Mouse (Mus musculus): ENCODE measurements at regions not wholly inside any gene's neighbourhood (a gene's known extent, or its start where the extent isn't known, plus 50 kb on each side); places are given as distances from the start of the nearest gene placed in this dataset.

- ATAC-seq (replicated peaks), result peak; percentile 79
- no peaks in the 10 kb centered on the region for H3K27me3 ChIP-seq
- WGBS, result 26% methylated on average over 4 of the region's 4 CpGs
- no peak overlapping the region for H3K27ac ChIP-seq (replicated peaks)
- H3K9me3 ChIP-seq, result no peaks in the 10 kb centered on the region
- H3K9ac ChIP-seq (replicated peaks), result no peak overlapping the region
- no peak overlapping the region for H3K4me2 ChIP-seq (replicated peaks)
- no peaks in the 10 kb centered on the region for H3K4me1 ChIP-seq
- no peaks in the 10 kb centered on the region for H3K36me3 ChIP-seq
- H3K4me3 ChIP-seq, result no peak overlapping the region
Observed at GRCm38 (mm10) chr3:132506095-132506494, 123.5 kb upstream of the Gimd1 start.

GRCm38 (mm10) chr3:132510240-132510639 is 119.4 kb upstream of the Gimd1 start:
- 15% methylated on average over 1 of the region's 1 CpGs for WGBS
- H3K9me3 ChIP-seq, result no peaks in the 10 kb centered on the region
- no peaks in the 10 kb centered on the region for H3K36me3 ChIP-seq
- no peak overlapping the region for H3K4me3 ChIP-seq
- no peaks in the 10 kb centered on the region for H3K4me1 ChIP-seq
- no peaks in the 10 kb centered on the region for H3K27me3 ChIP-seq
- no peak overlapping the region for H3K27ac ChIP-seq (replicated peaks)
- no peak for ATAC-seq (replicated peaks)
- H3K9ac ChIP-seq (replicated peaks), result no peak overlapping the region
- H3K4me2 ChIP-seq (replicated peaks), result no peak overlapping the region

DNA sequence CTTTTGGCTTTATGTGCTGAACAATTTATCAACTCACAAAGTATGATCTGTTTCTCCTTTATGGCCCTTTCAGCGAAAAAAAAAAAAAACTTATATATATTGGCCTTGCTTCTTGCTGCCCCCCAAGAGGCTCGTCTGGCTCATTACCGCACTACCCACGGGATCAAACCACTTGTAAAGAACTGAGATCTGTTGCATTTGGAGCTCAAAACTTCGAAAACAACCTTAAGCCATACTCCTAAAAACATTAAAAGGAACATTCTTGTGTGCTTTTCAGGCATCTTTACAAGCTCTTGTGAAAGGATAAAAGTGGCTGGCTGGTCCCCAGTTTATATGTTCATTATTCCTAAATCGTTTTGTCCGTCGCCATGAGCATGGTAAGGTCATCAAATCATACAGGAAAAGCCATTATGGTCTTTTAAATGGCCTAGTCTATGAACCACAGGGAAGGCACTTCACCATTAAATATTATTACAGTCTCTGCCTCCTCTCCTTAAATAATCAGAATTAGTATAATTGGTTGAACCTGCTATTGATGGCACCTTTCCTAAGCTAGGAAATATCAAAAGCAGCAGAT is 117.0 kb upstream of the Gimd1 start:
- Histone ChIP-seq H3K4me2 (replicated peaks) (no peak overlapping the region), H3K27ac (replicated peaks) (no peak overlapping the region), H3K36me3 (no peaks in the 10 kb centered on the region), H3K27me3 (no peaks in the 10 kb centered on the region), H3K4me3 (no peak overlapping the region), H3K4me1 (no peaks in the 10 kb centered on the region), H3K9ac (replicated peaks) (no peak overlapping the region), H3K9me3 (no peaks in the 10 kb centered on the region)
- no peak for ATAC-seq (replicated peaks)
- WGBS, result 79% methylated on average over 8 of the region's 8 CpGs

DNA sequence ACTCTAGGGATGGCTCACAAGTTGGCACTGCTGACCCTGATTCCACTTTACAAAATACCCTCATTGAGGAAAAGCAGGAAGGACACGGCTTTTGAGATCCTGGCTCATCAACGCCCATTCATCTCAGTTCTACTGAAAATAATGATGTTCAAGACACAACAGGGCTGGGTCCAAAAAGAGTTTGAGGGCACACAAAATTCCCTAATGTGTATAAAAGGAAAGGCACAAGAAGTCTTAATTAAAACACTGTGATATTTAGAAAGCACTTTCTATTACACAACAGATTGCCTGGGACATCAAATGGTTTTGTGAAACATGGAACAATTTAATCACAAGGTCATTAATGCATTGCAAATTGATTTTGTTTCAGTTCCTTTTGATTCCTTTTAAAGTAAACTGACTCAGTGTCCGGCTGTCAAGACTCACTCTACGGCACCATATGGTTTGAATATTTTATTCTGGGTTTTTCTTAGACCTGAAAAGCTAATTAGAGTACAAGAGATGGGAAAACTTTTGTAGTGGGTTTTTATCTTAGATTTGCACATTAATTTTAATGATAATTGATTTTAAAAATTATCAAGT is 96.2 kb upstream of the Gimd1 start:
- Histone ChIP-seq H3K36me3 (no peaks in the 10 kb centered on the region), H3K4me2 (replicated peaks) (no peak overlapping the region), H3K4me1 (no peaks in the 10 kb centered on the region), H3K27ac (replicated peaks) (no peak overlapping the region), H3K9me3 (no peaks in the 10 kb centered on the region), H3K27me3 (no peaks in the 10 kb centered on the region), H3K9ac (replicated peaks) (no peak overlapping the region), H3K4me3 (no peak overlapping the region)
- WGBS, result 49% methylated on average over 4 of the region's 4 CpGs
- peak; percentile 60 for ATAC-seq (replicated peaks)

GRCm38 (mm10) chr3:132539780-132540658 is 89.6 kb upstream of the Gimd1 start:
- H3K4me1 ChIP-seq, result no peaks in the 10 kb centered on the region
- no peaks in the 10 kb centered on the region for H3K36me3 ChIP-seq
- WGBS, result 92% methylated on average over 9 of the region's 9 CpGs
- H3K4me3 ChIP-seq, result no peak overlapping the region
- H3K27ac ChIP-seq (replicated peaks), result no peak overlapping the region
- no peaks in the 10 kb centered on the region for H3K9me3 ChIP-seq
- no peak overlapping the region for H3K4me2 ChIP-seq (replicated peaks)
- no peaks in the 10 kb centered on the region for H3K27me3 ChIP-seq
- no peak overlapping the region for H3K9ac ChIP-seq (replicated peaks)
- ATAC-seq (replicated peaks), result no peak

DNA sequence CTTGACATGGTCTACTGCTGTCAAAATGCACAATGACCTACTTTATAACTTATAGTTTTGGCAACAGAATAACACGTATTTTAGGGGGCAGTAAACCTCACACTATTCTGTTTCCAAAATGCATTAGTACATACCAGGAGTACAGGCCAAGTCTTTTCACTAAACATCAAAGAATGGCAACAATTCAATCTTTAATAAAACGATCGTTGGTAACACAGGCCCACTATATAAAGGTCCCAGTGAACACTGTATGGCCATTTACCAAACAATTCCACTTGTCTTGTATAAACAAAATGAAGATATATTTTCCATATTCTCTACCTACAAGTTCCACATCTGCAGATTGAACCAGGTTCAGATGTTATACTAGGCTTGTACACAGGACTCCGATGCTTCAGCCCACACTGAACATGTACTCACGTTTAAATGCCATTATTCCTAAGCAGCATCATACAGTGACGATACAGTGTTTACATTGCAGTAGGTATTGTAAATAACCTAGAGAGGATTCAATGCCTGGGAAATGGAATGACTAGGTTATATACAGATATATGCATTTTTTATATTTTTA is 78.3 kb upstream of the Gimd1 start:
- Histone ChIP-seq H3K9ac (replicated peaks) (no peak overlapping the region), H3K27ac (replicated peaks) (no peak overlapping the region), H3K4me1 (no peaks in the 10 kb centered on the region), H3K27me3 (no peaks in the 10 kb centered on the region), H3K4me2 (replicated peaks) (no peak overlapping the region), H3K36me3 (no peaks in the 10 kb centered on the region), H3K9me3 (no peaks in the 10 kb centered on the region), H3K4me3 (no peak overlapping the region)
- 87% methylated on average over 6 of the region's 6 CpGs for WGBS
- no peak for ATAC-seq (replicated peaks)

DNA sequence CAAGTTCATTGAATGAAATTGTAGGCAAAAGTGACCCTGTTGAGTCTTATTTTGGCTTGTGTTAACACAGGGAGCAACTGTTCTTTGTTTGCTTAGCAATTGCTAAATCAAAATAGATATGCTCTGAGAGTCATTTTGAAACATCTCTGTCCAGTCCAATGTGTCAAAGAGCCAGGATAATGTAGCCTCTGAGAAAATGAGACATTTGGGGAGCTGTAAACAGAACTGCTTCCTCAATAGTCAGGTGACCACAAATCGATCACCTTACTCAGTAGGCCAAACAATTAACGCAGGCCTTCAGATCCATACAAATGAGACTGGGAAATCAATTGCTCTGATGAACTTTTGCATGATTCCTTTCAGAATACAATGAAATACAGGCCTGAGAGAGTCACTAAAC is 63.9 kb upstream of the Gimd1 start:
- Histone ChIP-seq H3K4me3 (no peak overlapping the region), H3K27me3 (no peaks in the 10 kb centered on the region), H3K36me3 (no peaks in the 10 kb centered on the region), H3K9me3 (no peaks in the 10 kb centered on the region), H3K9ac (replicated peaks) (no peak overlapping the region), H3K4me2 (replicated peaks) (no peak overlapping the region), H3K4me1 (no peaks in the 10 kb centered on the region), H3K27ac (replicated peaks) (no peak overlapping the region)
- ATAC-seq (replicated peaks), result no peak
- WGBS, result 88% methylated on average over 2 of the region's 2 CpGs

DNA sequence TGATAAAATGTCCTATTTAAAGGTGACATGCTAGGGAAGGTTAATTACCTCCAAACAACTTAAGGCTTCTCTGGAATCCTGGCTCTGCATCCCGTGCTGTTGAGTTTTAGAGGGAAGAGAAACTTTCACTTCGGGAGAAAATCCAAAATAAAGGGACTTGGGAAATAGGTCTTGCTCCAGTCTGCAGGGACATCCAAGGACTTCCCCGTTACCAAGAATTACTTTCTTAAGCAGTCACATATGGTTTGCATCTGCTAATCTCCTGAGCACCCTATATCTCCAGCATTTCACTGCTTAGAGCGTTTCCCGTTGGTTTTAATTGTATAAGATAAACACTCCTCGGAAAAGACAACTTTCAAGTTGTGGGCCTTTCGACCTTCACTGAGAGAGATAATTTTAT is 63.3 kb upstream of the Gimd1 start:
- H3K9ac ChIP-seq (replicated peaks), result no peak overlapping the region
- no peak overlapping the region for H3K4me2 ChIP-seq (replicated peaks)
- H3K4me1 ChIP-seq, result no peaks in the 10 kb centered on the region
- H3K36me3 ChIP-seq, result no peaks in the 10 kb centered on the region
- H3K9me3 ChIP-seq, result no peaks in the 10 kb centered on the region
- H3K27me3 ChIP-seq, result no peaks in the 10 kb centered on the region
- ATAC-seq (replicated peaks), result no peak
- 88% methylated on average over 7 of the region's 7 CpGs for WGBS
- H3K27ac ChIP-seq (replicated peaks), result no peak overlapping the region
- no peak overlapping the region for H3K4me3 ChIP-seq
